Mouse (Mus musculus) embryonic fibroblast, embryonic 13.5 days (primary cell): Measurements from ENCODE around the gene Lgr5. TPM values are rescaled to one million over a fixed set of nuclear protein-coding genes. Genes with fewer than 3 reads are reported as not detected.

ENCODE experiments used
- H3K27ac ChIP-seq: 2 replicates; pipeline ENCODE4 v1.5.1; 2012; ENCODE audit warnings: low read length, control low read depth, inconsistent platforms; ENCODE audit not compliant: insufficient read depth
- H3K4me1 ChIP-seq: 2 replicates; pipeline ENCODE4 v1.6.1; 2011; ENCODE audit warnings: low read length; ENCODE audit not compliant: control insufficient read depth, insufficient read depth
- H3K4me3 ChIP-seq: 2 replicates; pipeline ENCODE4 v1.5.1; 2011; ENCODE audit warnings: mild to moderate bottlenecking, control low read depth, low read length; ENCODE audit not compliant: insufficient read depth
- CTCF ChIP-seq: IDR thresholded peaks from 2 replicates; pipeline ENCODE4 v1.5.1; 2011; ENCODE audit warnings: mild to moderate bottlenecking, control low read depth, low read length, moderate library complexity, borderline replicate concordance; ENCODE audit not compliant: insufficient read depth
- POLR2A ChIP-seq: IDR thresholded peaks from 2 replicates; pipeline ENCODE4 v1.6.1; 2011; ENCODE audit warnings: low read depth, mild to moderate bottlenecking, control low read depth, low read length, moderate library complexity
- polyA plus RNA-seq: library from polyadenylated mRNA; stranded (reverse); fragments of >200 nt; gene quantifications from 2 replicates; pipeline ENCODE4 v1.2.4, GENCODE M21; 2011; ENCODE audit warnings: low read depth; ENCODE audit not compliant: missing spikeins, insufficient read length

Lgr5 gene
- polyA plus RNA-seq, 1 experiment, result 33.3 TPM

GRCm38 (mm10) chr10:115571317-115571716 is 16.3 kb downstream of the Lgr5 start:
- TF ChIP-seq CTCF (no peak), POLR2A (no peak)
- H3K4me1 ChIP-seq, result no peaks in the 10 kb centered on the region
- no peak overlapping the region for H3K4me3 ChIP-seq
- H3K27ac ChIP-seq, result no peak overlapping the region

- Histone ChIP-seq H3K4me3 (no peak overlapping the region), H3K27ac (no peak overlapping the region), H3K4me1 (no peaks in the 10 kb centered on the region)
- TF ChIP-seq POLR2A, result no peak
- no peak for TF ChIP-seq CTCF
Observed at GRCm38 (mm10) chr10:115570577-115570976, 17.0 kb downstream of the Lgr5 start.

GRCm38 (mm10) chr10:115569712-115570491 is 17.7 kb downstream of the Lgr5 start, which contains the start of gene A930009A15Rik:
A930009A15Rik (plus strand) TSS chr10:115569986.
- H3K4me3 ChIP-seq, result no peak within 1 kb of the TSS
- TF ChIP-seq POLR2A, result no peak
- no peak for TF ChIP-seq CTCF
- H3K4me1 ChIP-seq, result no peaks in the 10 kb centered on the region
- no peak within 1 kb of the TSS for H3K27ac ChIP-seq

GRCm38 (mm10) chr10:115563961-115564360 is 23.6 kb downstream of the Lgr5 start:
- Histone ChIP-seq H3K27ac (no peak overlapping the region), H3K4me3 (no peak overlapping the region), H3K4me1 (no peaks in the 10 kb centered on the region)
- TF ChIP-seq POLR2A (no peak), CTCF (no peak)

GRCm38 (mm10) chr10:115562911-115563686 is 24.5 kb downstream of the Lgr5 start:
- no peak overlapping the region for H3K27ac ChIP-seq
- no peak for TF ChIP-seq CTCF
- no peak for TF ChIP-seq POLR2A
- H3K4me3 ChIP-seq, result no peak overlapping the region
- peaks cover 2% of the 10 kb centered on the region; the same call in 1 of the 2 replicates for H3K4me1 ChIP-seq

GRCm38 (mm10) chr10:115561136-115561880 is 26.3 kb downstream of the Lgr5 start:
- TF ChIP-seq POLR2A, result no peak
- TF ChIP-seq CTCF, result no peak
- H3K27ac ChIP-seq, result no peak overlapping the region
- H3K4me3 ChIP-seq, result no peak overlapping the region
- H3K4me1 ChIP-seq, result peaks cover 2% of the 10 kb centered on the region; the same call in 1 of the 2 replicates

GRCm38 (mm10) chr10:115556738-115557242 is 30.8 kb downstream of the Lgr5 start:
- H3K4me3 ChIP-seq, result no peak overlapping the region
- TF ChIP-seq CTCF (no peak), POLR2A (no peak)

GRCm38 (mm10) chr10:115555191-115555765 is 32.3 kb downstream of the Lgr5 start:
- Histone ChIP-seq H3K4me1 (peaks cover 2% of the 10 kb centered on the region; the same call in 1 of the 2 replicates), H3K4me3 (no peak overlapping the region), H3K27ac (no peak overlapping the region)
- TF ChIP-seq POLR2A, result no peak
- TF ChIP-seq CTCF, result no peak

More at GRCm38 (mm10) chr10:115556738-115557242, 30.8 kb downstream of the Lgr5 start:
- Histone ChIP-seq H3K4me1 (peaks cover 2% of the 10 kb centered on the region; the same call in 1 of the 2 replicates), H3K27ac (no peak overlapping the region)
